Mouse (Mus musculus) forebrain, embryonic 13.5 days (tissue): ENCODE measurements around the gene Tnni3k. TPM values are rescaled to one million over a fixed set of nuclear protein-coding genes. Genes with fewer than 3 reads are reported as not detected.
A peak's percentile ranks its signal among the peaks of the same experiment; 100 is the strongest.

Source experiments
- ATAC-seq: fragments of 200-750 bp; cut with Nextera tagmentation; 2 replicates; pipeline ENCODE4 v1.8.0; 2017
- H3K27ac ChIP-seq: fragments of 300-500 bp; sonication (generic); 2 replicates; pipeline ENCODE4 v1.5.1; 2015; ENCODE audit warnings: inconsistent platforms, mild to moderate bottlenecking, moderate library complexity
- H3K27me3 ChIP-seq: fragments of 300-500 bp; sonication (generic); 2 replicates; pipeline ENCODE4 v1.6.1; 2015; ENCODE audit warnings: mild to moderate bottlenecking, inconsistent platforms
- H3K36me3 ChIP-seq: fragments of 300-500 bp; sonication (generic); 2 replicates; pipeline ENCODE4 v1.6.1; 2015; ENCODE audit warnings: mild to moderate bottlenecking, inconsistent platforms; ENCODE audit not compliant: poor library complexity, severe bottlenecking
- H3K4me1 ChIP-seq: fragments of 300-500 bp; sonication (generic); 2 replicates; pipeline ENCODE4 v1.6.1; 2015; ENCODE audit warnings: inconsistent platforms
- H3K4me2 ChIP-seq: fragments of 300-500 bp; sonication (generic); 2 replicates; pipeline ENCODE4 v1.6.1; 2015; ENCODE audit warnings: inconsistent platforms, mild to moderate bottlenecking, moderate library complexity
- H3K4me3 ChIP-seq: fragments of 300-500 bp; sonication (generic); 2 replicates; pipeline ENCODE4 v1.5.1; 2015; ENCODE audit warnings: mild to moderate bottlenecking, inconsistent platforms
- H3K9ac ChIP-seq: fragments of 300-500 bp; sonication (generic); 2 replicates; pipeline ENCODE4 v1.6.1; 2015; ENCODE audit warnings: mild to moderate bottlenecking, inconsistent platforms
- H3K9me3 ChIP-seq: fragments of 300-500 bp; sonication (generic); replicated peaks from 2 replicates; pipeline ENCODE4 v1.6.1; 2016; ENCODE audit warnings: inconsistent platforms
- WGBS: fragments of 180-500 bp; shearing (Covaris S2); methylation state at CpG from one replicate; pipeline ENCODE4 v1.1.7; 2015; 5-methylcytosine and 5-hydroxymethylcytosine counted together
- polyA plus RNA-seq: library from polyadenylated mRNA; unstranded; fragments of >200 nt; fragmentation: Nextera tagmentation; extraction: Ambion mirVana; gene quantifications from 2 replicates; pipeline ENCODE4 v1.2.1, GENCODE M21; 2015

Gene Tnni3k
- polyA plus RNA-seq, 1 experiment from 2014 or later, result not detected

DNA sequence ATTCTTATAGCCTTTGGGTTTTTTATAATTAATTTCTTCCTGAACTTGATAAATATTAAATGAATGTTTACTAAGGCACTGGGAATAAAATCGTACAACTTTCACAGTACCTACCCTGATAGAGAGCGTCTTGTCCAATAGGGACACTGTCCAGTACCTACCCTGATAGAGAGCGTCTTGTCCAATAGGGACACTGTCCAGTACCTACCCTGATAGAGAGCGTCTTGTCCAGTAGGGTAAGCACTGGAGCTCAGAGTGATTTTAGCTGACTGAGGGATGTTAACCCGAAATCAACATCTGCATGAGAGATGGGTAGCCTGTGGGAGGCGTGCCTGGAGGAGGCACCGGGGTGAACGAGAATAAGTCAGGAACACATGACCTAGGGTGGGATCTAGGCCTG is 130.3 kb downstream of the Tnni3k start:
- Histone ChIP-seq H3K4me1 (peaks cover 9% of the 10 kb centered on the region; the same call in 1 of the 2 replicates), H3K36me3 (no peaks in the 10 kb centered on the region), H3K4me3 (no peak overlapping the region), H3K27ac (no peak overlapping the region), H3K9me3 (no peaks in the 10 kb centered on the region), H3K4me2 (no peak overlapping the region), H3K9ac (no peak overlapping the region), H3K27me3 (no peaks in the 10 kb centered on the region)
- 91% methylated on average over 8 of the region's 8 CpGs for WGBS
- ATAC-seq, result no peak

DNA sequence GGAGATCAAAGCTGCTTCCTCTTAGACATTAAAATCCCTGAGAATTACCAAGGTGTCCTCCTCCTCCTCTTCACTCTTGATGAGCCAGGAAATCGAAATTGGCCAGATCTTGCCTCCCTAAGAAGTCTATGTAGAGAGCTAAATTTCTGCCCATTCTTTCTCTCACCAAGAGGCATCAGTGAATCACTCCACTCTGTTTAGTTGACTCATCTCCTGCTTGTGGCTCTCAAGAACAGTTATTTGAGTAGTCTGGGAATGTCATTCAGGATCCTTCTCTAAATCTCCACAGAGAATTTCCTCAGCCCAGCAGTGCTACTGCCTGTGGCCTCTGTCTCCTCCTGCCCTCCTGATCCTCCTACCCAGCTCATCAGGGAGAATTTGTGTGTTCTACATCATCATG is 139.6 kb downstream of the Tnni3k start:
- Histone ChIP-seq H3K27ac (no peak overlapping the region), H3K4me2 (no peak overlapping the region), H3K27me3 (no peaks in the 10 kb centered on the region), H3K9ac (no peak overlapping the region), H3K4me3 (no peak overlapping the region), H3K4me1 (no peaks in the 10 kb centered on the region; the same call in 1 of the 2 replicates), H3K9me3 (no peaks in the 10 kb centered on the region), H3K36me3 (no peaks in the 10 kb centered on the region)
- no peak for ATAC-seq
- 76% methylated on average over 1 of the region's 1 CpGs for WGBS

GRCm38 (mm10) chr3:154913641-154914040 is 141.6 kb downstream of the Tnni3k start:
- Histone ChIP-seq H3K9ac (no peak overlapping the region), H3K4me2 (no peak overlapping the region), H3K4me1 (no peaks in the 10 kb centered on the region; the same call in 1 of the 2 replicates), H3K27me3 (no peaks in the 10 kb centered on the region), H3K27ac (no peak overlapping the region), H3K4me3 (no peak overlapping the region), H3K9me3 (no peaks in the 10 kb centered on the region), H3K36me3 (no peaks in the 10 kb centered on the region)
- no peak for ATAC-seq
- WGBS, result 60% methylated on average over 6 of the region's 6 CpGs

DNA sequence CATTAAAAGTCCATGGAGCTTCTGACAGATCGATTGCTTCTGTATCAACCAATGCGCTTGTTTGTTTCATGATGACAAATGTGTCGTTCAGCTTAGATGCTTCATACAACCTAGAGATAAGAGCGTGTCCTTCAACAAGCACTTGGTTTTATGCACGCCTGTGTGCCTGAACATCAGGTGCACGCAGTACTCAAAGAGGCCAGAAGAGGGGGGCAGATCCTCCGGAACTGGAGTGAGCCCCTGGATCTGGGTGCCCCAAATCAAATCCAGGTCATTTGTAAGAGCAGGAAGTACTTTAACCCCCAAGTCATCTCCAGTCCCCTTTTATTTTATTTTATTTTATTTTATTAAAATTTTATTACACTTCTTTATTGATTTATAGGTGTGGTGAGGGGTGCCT is 158.5 kb downstream of the Tnni3k start:
- no peak overlapping the region for H3K9ac ChIP-seq
- no peaks in the 10 kb centered on the region for H3K4me1 ChIP-seq
- ATAC-seq, result no peak
- 76% methylated on average over 7 of the region's 7 CpGs for WGBS
- H3K4me2 ChIP-seq, result no peak overlapping the region
- H3K9me3 ChIP-seq, result no peaks in the 10 kb centered on the region
- no peak overlapping the region for H3K27ac ChIP-seq
- no peak overlapping the region for H3K4me3 ChIP-seq
- H3K27me3 ChIP-seq, result no peaks in the 10 kb centered on the region
- no peaks in the 10 kb centered on the region for H3K36me3 ChIP-seq

DNA sequence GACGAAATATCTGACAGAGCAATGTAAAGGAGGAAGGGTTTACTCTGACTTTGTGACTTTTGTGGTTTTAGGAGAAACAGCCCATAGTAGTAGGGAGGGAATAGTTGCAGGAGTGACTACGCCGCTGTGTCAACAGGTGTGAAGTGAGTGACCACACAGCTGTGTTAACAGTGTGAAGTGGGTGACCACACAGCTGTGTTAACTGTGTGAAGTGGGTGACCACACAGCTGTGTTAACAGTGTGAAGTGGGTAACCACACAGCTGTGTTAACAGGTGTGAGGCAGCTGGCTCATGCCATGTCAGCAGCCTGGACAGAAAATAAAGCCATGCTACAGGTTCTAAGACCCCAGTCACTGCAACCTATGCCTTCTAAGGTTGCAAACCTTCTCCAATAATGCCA is 162.0 kb downstream of the Tnni3k start:
- no peak overlapping the region for H3K4me2 ChIP-seq
- no peak for ATAC-seq
- no peak overlapping the region for H3K9ac ChIP-seq
- H3K27ac ChIP-seq, result no peak overlapping the region
- H3K4me3 ChIP-seq, result no peak overlapping the region
- H3K9me3 ChIP-seq, result no peaks in the 10 kb centered on the region
- H3K27me3 ChIP-seq, result no peaks in the 10 kb centered on the region
- H3K36me3 ChIP-seq, result no peaks in the 10 kb centered on the region
- H3K4me1 ChIP-seq, result no peaks in the 10 kb centered on the region
- 95% methylated on average over 3 of the region's 3 CpGs for WGBS

- peak; percentile 64 for ATAC-seq
- Histone ChIP-seq H3K27ac (no peak overlapping the region), H3K4me1 (peaks cover 5% of the 10 kb centered on the region), H3K4me2 (no peak overlapping the region), H3K9ac (no peak overlapping the region), H3K36me3 (no peaks in the 10 kb centered on the region), H3K4me3 (no peak overlapping the region), H3K9me3 (no peaks in the 10 kb centered on the region), H3K27me3 (no peaks in the 10 kb centered on the region)
- 34% methylated on average over 5 of the region's 5 CpGs for WGBS
These were observed 169.8 kb downstream of the Tnni3k start for GRCm38 (mm10) chr3:154885452-154885851.

- no peak overlapping the region for H3K27ac ChIP-seq
- WGBS, result 55% methylated on average over 5 of the region's 5 CpGs
- H3K9ac ChIP-seq, result no peak overlapping the region
- no peaks in the 10 kb centered on the region for H3K9me3 ChIP-seq
- H3K4me3 ChIP-seq, result no peak overlapping the region
- no peak for ATAC-seq
- no peak overlapping the region for H3K4me2 ChIP-seq
- no peaks in the 10 kb centered on the region for H3K27me3 ChIP-seq
- no peaks in the 10 kb centered on the region for H3K36me3 ChIP-seq
- peaks cover 9% of the 10 kb centered on the region for H3K4me1 ChIP-seq
These were observed 170.2 kb downstream of the Tnni3k start for GRCm38 (mm10) chr3:154885048-154885447.

GRCm38 (mm10) chr3:154881428-154881986 is 173.7 kb downstream of the Tnni3k start:
- no peaks in the 10 kb centered on the region for H3K9me3 ChIP-seq
- 68% methylated on average over 2 of the region's 2 CpGs for WGBS

GRCm38 (mm10) chr3:154880536-154880939 is 174.7 kb downstream of the Tnni3k start:
- ATAC-seq, result peak; percentile 52; the same call in 1 of the 2 replicates
- H3K27me3 ChIP-seq, result no peaks in the 10 kb centered on the region
- no peak overlapping the region for H3K27ac ChIP-seq
- no peaks in the 10 kb centered on the region for H3K36me3 ChIP-seq
- 21% methylated on average over 4 of the region's 4 CpGs for WGBS
- peaks cover 10% of the 10 kb centered on the region for H3K4me1 ChIP-seq
- H3K4me2 ChIP-seq, result no peak overlapping the region
- H3K9me3 ChIP-seq, result no peaks in the 10 kb centered on the region
- no peak overlapping the region for H3K9ac ChIP-seq
- H3K4me3 ChIP-seq, result no peak overlapping the region

More at GRCm38 (mm10) chr3:154881428-154881986, 173.7 kb downstream of the Tnni3k start:
- H3K4me1 ChIP-seq, result peaks cover 10% of the 10 kb centered on the region
- H3K4me3 ChIP-seq, result no peak overlapping the region
- no peaks in the 10 kb centered on the region for H3K36me3 ChIP-seq
- H3K27ac ChIP-seq, result no peak overlapping the region
- ATAC-seq, result no peak
- H3K4me2 ChIP-seq, result no peak overlapping the region
- no peaks in the 10 kb centered on the region for H3K27me3 ChIP-seq
- H3K9ac ChIP-seq, result no peak overlapping the region

DNA sequence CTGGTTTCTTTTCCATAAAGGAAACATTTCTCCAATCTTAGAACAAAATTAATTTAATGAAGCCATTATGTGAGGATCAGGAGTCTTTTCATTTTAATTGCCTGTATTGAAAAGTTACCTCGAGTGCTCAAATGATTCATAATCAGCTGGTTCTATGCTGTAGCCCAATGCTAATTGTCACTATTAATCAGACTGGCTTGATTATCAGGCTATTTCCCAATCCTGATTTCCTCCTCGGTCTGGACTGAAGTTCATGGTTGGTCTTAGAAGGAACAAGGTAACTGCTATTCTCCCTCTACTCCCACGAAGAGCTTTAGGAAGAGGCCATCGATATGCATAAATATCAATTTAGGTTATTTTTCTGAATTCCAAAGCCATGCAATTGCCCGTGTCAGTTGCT is 175.1 kb downstream of the Tnni3k start:
- WGBS, result 60% methylated on average over 5 of the region's 5 CpGs
- peaks cover 10% of the 10 kb centered on the region for H3K4me1 ChIP-seq
- H3K9me3 ChIP-seq, result no peaks in the 10 kb centered on the region
- H3K9ac ChIP-seq, result no peak overlapping the region
- H3K36me3 ChIP-seq, result no peaks in the 10 kb centered on the region
- H3K4me3 ChIP-seq, result no peak overlapping the region
- no peak overlapping the region for H3K4me2 ChIP-seq
- H3K27ac ChIP-seq, result no peak overlapping the region
- peak; percentile 51; the same call in 1 of the 2 replicates for ATAC-seq
- H3K27me3 ChIP-seq, result no peaks in the 10 kb centered on the region

DNA sequence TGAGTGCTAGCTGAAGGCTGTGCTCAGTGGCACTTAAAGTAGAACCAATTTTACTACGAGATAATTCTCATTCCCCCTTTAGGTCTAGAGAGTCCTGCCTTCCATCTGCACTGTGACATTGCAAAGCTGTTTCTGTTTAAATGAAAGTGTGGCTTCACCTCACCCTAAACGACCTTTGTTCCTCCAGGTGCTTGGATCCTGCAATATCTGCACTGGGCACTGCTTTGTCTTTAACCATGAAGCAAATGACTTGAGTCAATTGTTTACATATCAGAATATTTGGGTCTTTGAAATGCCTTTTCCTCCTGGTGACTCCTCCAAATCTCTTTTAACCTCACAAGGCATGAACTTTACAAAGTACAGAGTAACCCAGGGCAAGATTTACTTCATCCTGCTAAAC is 175.7 kb downstream of the Tnni3k start:
- no peak overlapping the region for H3K27ac ChIP-seq
- H3K4me3 ChIP-seq, result no peak overlapping the region
- WGBS, result 70% methylated on average over 2 of the region's 2 CpGs
- H3K4me2 ChIP-seq, result no peak overlapping the region
- ATAC-seq, result no peak
- no peak overlapping the region for H3K9ac ChIP-seq
- H3K9me3 ChIP-seq, result no peaks in the 10 kb centered on the region
- H3K27me3 ChIP-seq, result no peaks in the 10 kb centered on the region
- H3K36me3 ChIP-seq, result no peaks in the 10 kb centered on the region
- peaks cover 10% of the 10 kb centered on the region for H3K4me1 ChIP-seq

- Histone ChIP-seq H3K27ac (no peak overlapping the region), H3K27me3 (no peaks in the 10 kb centered on the region), H3K4me2 (no peak overlapping the region), H3K36me3 (no peaks in the 10 kb centered on the region), H3K4me1 (peaks cover 10% of the 10 kb centered on the region), H3K4me3 (no peak overlapping the region), H3K9ac (no peak overlapping the region), H3K9me3 (no peaks in the 10 kb centered on the region)
- 94% methylated on average over 1 of the region's 1 CpGs for WGBS
- no peak for ATAC-seq
These were observed 176.1 kb downstream of the Tnni3k start for GRCm38 (mm10) chr3:154879080-154879479.

- Histone ChIP-seq H3K4me3 (no peak overlapping the region), H3K4me1 (no peaks in the 10 kb centered on the region), H3K9ac (no peak overlapping the region), H3K36me3 (no peaks in the 10 kb centered on the region), H3K27ac (no peak overlapping the region), H3K4me2 (no peak overlapping the region), H3K27me3 (no peaks in the 10 kb centered on the region), H3K9me3 (no peaks in the 10 kb centered on the region)
- WGBS, result 93% methylated on average over 4 of the region's 4 CpGs
- no peak for ATAC-seq
These were observed 186.4 kb downstream of the Tnni3k start for GRCm38 (mm10) chr3:154868807-154869206.
